Mouse (Mus musculus) ES-E14 (cell line): ENCODE measurements around the gene Spn. TPM values are rescaled to one million over a fixed set of nuclear protein-coding genes. Genes with fewer than 3 reads are reported as not detected.

Experiments
- DNase-seq: peaks from one replicate; pipeline ENCODE4 v3.0.0-alpha.2; 2013; ENCODE audit warnings: low read depth, low spot score
- H3K27ac ChIP-seq: 2 replicates; pipeline ENCODE4 v1.5.1; 2012; ENCODE audit warnings: low read depth, mild to moderate bottlenecking, low read length, moderate library complexity, mixed read lengths; ENCODE audit not compliant: poor library complexity, insufficient read depth, severe bottlenecking
- H3K36me3 ChIP-seq: 2 replicates; pipeline ENCODE4 v1.6.1; 2012; ENCODE audit warnings: mild to moderate bottlenecking, low read length, moderate library complexity, mixed read lengths; ENCODE audit not compliant: control insufficient read depth, poor library complexity, insufficient read depth, severe bottlenecking
- H3K4me1 ChIP-seq, 2 experiments: fragments of 150-350 bp in 1 of 2; sonication (generic) in 1 of 2; 2 replicates each; pipeline ENCODE4 v1.6.1; 2012; ENCODE audit warnings: low read length in 2 of 2, mild to moderate bottlenecking in 1 of 2, mixed read lengths in 1 of 2; ENCODE audit not compliant: control insufficient read depth in 2 of 2, insufficient read depth in 2 of 2, poor library complexity in 1 of 2
- H3K4me3 ChIP-seq, 2 experiments: fragments of 150-350 bp in 1 of 2; sonication (generic) in 1 of 2; 2 replicates each; pipeline ENCODE4 v1.5.1; 2012; ENCODE audit warnings: low read length in 2 of 2, low read depth in 1 of 2, mild to moderate bottlenecking in 1 of 2, mixed read lengths in 1 of 2; ENCODE audit not compliant: insufficient read depth in 1 of 2, poor library complexity in 1 of 2, severe bottlenecking in 1 of 2
- H3K9ac ChIP-seq: 2 replicates; pipeline ENCODE4 v1.6.1; 2012; ENCODE audit warnings: low read depth, mild to moderate bottlenecking, low read length, mixed read lengths; ENCODE audit not compliant: poor library complexity, insufficient read depth, severe bottlenecking
- H3K9me3 ChIP-seq: fragments of 150-350 bp; sonication (generic); 2 replicates; pipeline ENCODE4 v1.6.1; 2012; ENCODE audit warnings: low read depth, mild to moderate bottlenecking, low read length; ENCODE audit not compliant: control insufficient read depth, insufficient read depth
- CHD2 ChIP-seq: IDR thresholded peaks from 2 replicates; pipeline ENCODE4 v1.6.1; 2014; ENCODE audit warnings: mild to moderate bottlenecking, low read depth, low read length, inconsistent platforms
- HCFC1 ChIP-seq: IDR thresholded peaks from 2 replicates; pipeline ENCODE4 v1.6.1; 2012; ENCODE audit warnings: low read length, inconsistent platforms, borderline replicate concordance; ENCODE audit not compliant: insufficient read depth
- MAFK ChIP-seq: IDR thresholded peaks from 2 replicates; pipeline ENCODE4 v1.6.1; 2014; ENCODE audit warnings: mild to moderate bottlenecking, low read depth, low read length, inconsistent platforms; ENCODE audit not compliant: insufficient read depth
- ZC3H11A ChIP-seq: IDR thresholded peaks from 2 replicates; pipeline ENCODE4 v1.6.1; 2012; ENCODE audit warnings: low read depth, mild to moderate bottlenecking, inconsistent platforms, low read length, borderline replicate concordance
- ZNF384 ChIP-seq: IDR thresholded peaks from 2 replicates; pipeline ENCODE4 v1.6.1; 2012; ENCODE audit warnings: low read depth, low read length, inconsistent platforms
- in situ Hi-C, 2 experiments: fragments of 600-800 bp; cut with MboI; formaldehyde crosslinking; loops; one replicate each; pipeline ENCODE4 v1.15.1; 2025; ENCODE audit warnings: low sequenced_read_pairs in 2 of 2, inconsistent platforms in 1 of 2; ENCODE audit not compliant: unreplicated experiment in 2 of 2
- total RNA-seq: library from RNA; depleted of rRNA; stranded (reverse); fragments of 300-350 nt; gene quantifications from 2 replicates; pipeline ENCODE4 v1.2.3, GENCODE M21; 2012

Spn gene
- total RNA-seq, 1 experiment, result 30.2 TPM

GRCm38 (mm10) chr7:127098521-127098920 lies 39.1 kb downstream of the Spn start:
- Histone ChIP-seq H3K9ac (no peak overlapping the region), H3K36me3 (no peaks in the 10 kb centered on the region), H3K4me1 (peaks cover 0 to 5% of the 10 kb centered on the region in 2 experiments; a peak in 1 of 4 replicates), H3K9me3 (no peaks in the 10 kb centered on the region), H3K4me3 (no peak overlapping the region), H3K27ac (no peak overlapping the region)
- no peak for DNase-seq
- TF ChIP-seq ZNF384, result no peak
- no peak for TF ChIP-seq HCFC1
- no peak for TF ChIP-seq CHD2
- TF ChIP-seq ZC3H11A, result no peak
- no peak for TF ChIP-seq MAFK
- in situ Hi-C loops, result no loop called here

- H3K9me3 ChIP-seq, result no peaks in the 10 kb centered on the region
- no peak overlapping the region for H3K4me3 ChIP-seq
- H3K4me1 ChIP-seq, result peaks cover 0 to 7% of the 10 kb centered on the region in 2 experiments; a peak in 1 of 4 replicates
- TF ChIP-seq CHD2, result no peak
- TF ChIP-seq HCFC1, result no peak
- no peak for TF ChIP-seq MAFK
- no peak for TF ChIP-seq ZC3H11A
- TF ChIP-seq ZNF384, result no peak
- no peak overlapping the region for H3K9ac ChIP-seq
- in situ Hi-C loops, result no loop called here
- H3K36me3 ChIP-seq, result peaks cover 9% of the 10 kb centered on the region; the same call in 1 of the 2 replicates
- H3K27ac ChIP-seq, result no peak overlapping the region
- no peak for DNase-seq
Observed at GRCm38 (mm10) chr7:127096456-127096855, 41.2 kb downstream of the Spn start.

GRCm38 (mm10) chr7:127093914-127094313 lies 43.7 kb downstream of the Spn start:
- Histone ChIP-seq H3K9me3 (no peaks in the 10 kb centered on the region), H3K4me3 (no peak overlapping the region)
- in situ Hi-C loops, result no loop called here

GRCm38 (mm10) chr7:127091114-127091896 lies 46.3 kb downstream of the Spn start, which contains the start of gene AI467606:
AI467606 (plus strand) TSS chr7:127091359.
- peaks cover 3 to 7% of the 10 kb centered on the region in 2 experiments; a peak in 2 of 4 replicates for H3K4me1 ChIP-seq
- H3K9me3 ChIP-seq, result no peaks in the 10 kb centered on the region
- in situ Hi-C loops, result no loop called here
- peak; percentile 85 for DNase-seq
- H3K27ac ChIP-seq, result peak within 1 kb of the TSS; percentile 43
- TF ChIP-seq MAFK (no peak), CHD2 (no peak), ZNF384 (no peak), ZC3H11A (no peak), HCFC1 (peak; percentile 49; the same call in 1 of the 2 replicates)
- peaks cover 9% of the 10 kb centered on the region; the same call in 1 of the 2 replicates for H3K36me3 ChIP-seq
- H3K9ac ChIP-seq, result peak within 1 kb of the TSS; percentile 78
- peak within 1 kb of the TSS; percentile 67 to 78 for H3K4me3 ChIP-seq

More at GRCm38 (mm10) chr7:127093914-127094313, 43.7 kb downstream of the Spn start:
- H3K36me3 ChIP-seq, result peaks cover 9% of the 10 kb centered on the region; the same call in 1 of the 2 replicates
- peaks cover 0 to 9% of the 10 kb centered on the region in 2 experiments; a peak in 1 of 4 replicates for H3K4me1 ChIP-seq
- no peak overlapping the region for H3K9ac ChIP-seq
- TF ChIP-seq ZC3H11A (no peak), ZNF384 (peak; percentile 66)
- H3K27ac ChIP-seq, result no peak overlapping the region
- DNase-seq, result no peak
